Mouse (Mus musculus) brain, embryonic 14.5 days (tissue): ENCODE data around the gene Tmem140. TPM values are rescaled to one million over a fixed set of nuclear protein-coding genes. Genes with fewer than 3 reads are reported as not detected.

ENCODE experiments used
- DNase-seq: peaks from one replicate; pipeline ENCODE4 v3.0.0-alpha.2; 2011; ENCODE audit warnings: low read depth
- CTCF ChIP-seq: fragments of 200-500 bp; IDR thresholded peaks from 2 replicates; pipeline ENCODE4 v1.5.1; 2012; ENCODE audit warnings: inconsistent platforms, mild to moderate bottlenecking, moderate library complexity, borderline replicate concordance; ENCODE audit not compliant: insufficient read depth, insufficient read length; ENCODE audit errors: extremely low read depth
- POLR2A ChIP-seq: fragments of 200-500 bp; IDR thresholded peaks from 2 replicates; pipeline ENCODE4 v1.6.1; 2012; ENCODE audit warnings: mild to moderate bottlenecking, inconsistent platforms, borderline replicate concordance; ENCODE audit not compliant: poor library complexity, insufficient read depth, insufficient read length, severe bottlenecking; ENCODE audit errors: extremely low read depth
- polyA plus RNA-seq: library from polyadenylated mRNA; depleted of rRNA; stranded (reverse); fragments of >200 nt; gene quantifications from 2 replicates; pipeline ENCODE4 v1.2.3, GENCODE M21; 2012; rRNA removed

Gene Tmem140
- polyA plus RNA-seq, 1 experiment, result 0.71 TPM

GRCm38 (mm10) chr6:34913341-34914040 lies 50.5 kb downstream of the Tmem140 start:
- no peak for DNase-seq
- TF ChIP-seq CTCF (no peak), POLR2A (no peak)

GRCm38 (mm10) chr6:34914462-34914861 lies 51.5 kb downstream of the Tmem140 start:
- TF ChIP-seq POLR2A, result no peak
- no peak for TF ChIP-seq CTCF
- no peak for DNase-seq

- DNase-seq, result no peak
- TF ChIP-seq CTCF (no peak), POLR2A (no peak)
These were observed 56.2 kb downstream of the Tmem140 start for GRCm38 (mm10) chr6:34919146-34919545.

DNA sequence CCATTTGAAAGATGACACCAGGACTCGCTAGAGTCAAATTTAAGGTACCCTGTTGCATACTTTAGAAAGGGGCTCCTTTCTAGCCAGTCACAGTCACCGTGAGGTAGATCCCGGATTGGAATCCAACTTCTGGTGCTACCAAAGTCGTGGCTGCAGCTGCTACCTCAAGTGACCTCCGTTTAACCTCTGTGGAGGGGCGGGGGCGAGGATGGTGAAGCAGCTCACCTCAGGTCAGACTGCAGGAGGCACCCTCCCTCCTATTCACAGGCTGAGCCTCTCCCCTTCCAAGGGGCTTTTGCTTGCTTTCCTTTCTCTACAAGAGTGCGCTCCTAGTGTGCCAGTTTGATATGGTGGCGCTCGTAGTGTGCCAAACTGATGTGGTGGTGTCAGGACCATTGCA lies 57.0 kb downstream of the Tmem140 start, which contains the start of gene Stra8:
Stra8 (plus strand) TSS at position 208 of the 400 bp plus-strand sequence.
- no peak for TF ChIP-seq POLR2A
- no peak for TF ChIP-seq CTCF
- no peak for DNase-seq

DNA sequence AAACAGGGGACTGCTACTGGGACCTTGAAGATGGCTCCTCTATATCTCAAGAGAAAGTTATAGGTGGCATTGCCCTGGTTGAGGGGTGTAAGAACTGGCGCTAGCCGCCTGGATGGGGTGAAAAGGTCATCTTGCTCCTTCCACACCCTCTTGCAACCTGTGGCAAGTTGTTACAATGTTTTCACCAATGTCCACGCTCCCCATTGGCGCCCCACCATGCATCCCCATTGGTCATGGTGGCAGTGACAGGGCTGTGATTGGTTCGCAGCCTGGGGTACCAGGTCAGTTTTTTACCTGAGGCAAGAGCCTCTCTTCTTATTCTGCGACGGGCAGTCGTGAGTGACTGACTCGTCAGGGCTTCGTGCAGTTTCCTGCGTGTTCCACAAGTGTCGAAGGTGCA lies 57.7 kb downstream of the Tmem140 start:
- DNase-seq, result no peak
- TF ChIP-seq POLR2A, result no peak
- TF ChIP-seq CTCF, result no peak

DNA sequence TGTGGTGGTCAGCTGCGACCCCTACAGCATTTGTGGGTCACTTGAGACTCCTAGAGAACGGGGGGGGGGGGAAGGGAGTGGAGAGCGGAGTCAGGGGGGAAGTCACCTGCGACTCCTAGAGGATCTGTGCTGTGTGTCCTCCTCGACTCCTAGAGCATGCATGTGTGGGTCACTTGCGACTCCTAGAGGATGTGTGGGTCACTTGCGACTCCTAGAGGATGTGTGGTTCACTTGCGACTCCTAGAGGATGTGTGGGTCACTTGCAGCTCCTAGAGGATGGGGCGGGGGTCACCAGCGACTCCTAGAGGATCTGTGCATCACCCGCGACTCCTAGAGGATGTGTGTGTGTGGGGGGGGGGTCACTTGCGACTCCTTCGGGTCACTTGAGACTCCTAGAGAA lies 59.0 kb downstream of the Tmem140 start:
- peak; percentile 28 for DNase-seq
- TF ChIP-seq CTCF (peak; percentile 36; the same call in 1 of the 2 replicates), POLR2A (no peak)

Other genes starting within 250 kb of the Tmem140 start
- 13.0 and 15.7 TPM in 2 replicates for gene Agbl3, start 82.7 kb upstream of the Tmem140 start, polyA plus RNA-seq
- gene Cyren, start 14.9 kb downstream of the Tmem140 start, polyA plus RNA-seq, result 12.4 and 13.2 TPM in 2 replicates
- 26.0 and 31.2 TPM in 2 replicates for gene Wdr91, start 47.7 kb downstream of the Tmem140 start, polyA plus RNA-seq
- gene Stra8, start 57.0 kb downstream of the Tmem140 start, polyA plus RNA-seq, result not detected in 2 replicates
- gene Slc23a4, start 125.3 kb downstream of the Tmem140 start, polyA plus RNA-seq, result 1.7 and 2.0 TPM in 2 replicates